Mouse (Mus musculus): ENCODE data around the gene Mga. TPM values are rescaled to one million over a fixed set of nuclear protein-coding genes. Genes with fewer than 3 reads are reported as not detected.

The Mga gene
- polyA plus RNA-seq (2012; rRNA removed) = 19.9 and 26.0 TPM in 2 replicates

DNA sequence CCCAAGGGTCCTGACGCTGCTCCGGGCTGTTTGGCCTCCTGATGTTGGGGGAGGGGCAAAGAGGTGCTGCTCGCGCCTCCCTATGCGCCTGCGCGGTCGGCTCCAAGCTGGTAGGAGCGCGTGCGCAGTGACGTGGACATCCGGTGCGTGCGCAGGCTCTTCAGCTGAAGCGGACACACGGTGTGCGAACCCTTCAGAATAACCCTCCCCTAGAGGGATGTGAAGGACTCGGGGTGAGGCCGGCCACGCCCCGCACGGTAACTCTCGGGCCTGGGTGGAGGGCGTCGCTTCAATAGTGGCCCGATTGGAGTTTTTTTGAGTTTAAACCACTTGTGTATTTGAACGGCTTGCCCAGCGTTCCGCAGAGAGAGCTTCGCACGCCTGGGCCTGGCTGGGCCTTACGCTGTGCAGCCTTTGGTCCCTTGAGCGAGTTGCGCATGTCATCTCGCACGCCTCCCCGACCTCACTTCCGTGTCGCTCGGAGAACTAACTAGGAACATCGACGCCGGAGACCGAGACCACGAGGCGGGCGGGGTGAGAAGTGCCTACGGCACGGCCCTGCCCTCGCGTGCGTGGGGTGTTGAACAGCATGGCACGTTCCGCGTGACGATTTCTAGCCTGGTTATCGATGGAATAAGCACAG is at the start of gene Mga:
Gene Mga, plus strand, starts transcription at position 139 of the 643 bp plus-strand sequence.

DNA sequence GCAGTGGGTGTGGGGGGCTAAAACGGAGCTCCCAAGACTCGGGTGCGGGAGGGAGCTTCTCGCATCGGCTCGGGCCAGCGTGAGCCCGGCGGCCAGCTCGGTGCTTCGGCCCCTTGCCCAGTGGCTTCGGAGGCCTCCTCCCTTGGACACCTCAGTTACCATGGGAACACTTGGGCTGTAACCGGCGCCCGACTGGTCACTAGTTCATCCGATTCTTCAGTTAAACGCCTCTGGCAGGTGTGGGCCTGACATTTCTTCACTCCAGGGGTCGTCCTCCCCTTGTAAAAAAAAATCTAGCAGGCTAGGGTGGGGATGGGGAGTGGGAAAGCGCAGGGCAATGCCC is 75.5 kb downstream of the Mga start, which contains the start of gene Mapkbp1:
Gene Mapkbp1, plus strand, starts transcription at position 163 of the 343 bp plus-strand sequence.

Other genes starting within 250 kb of the Mga start
- 19.5 and 19.8 TPM in 2 replicates for gene Ndufaf1, start 234.4 kb upstream of the Mga start, polyA plus RNA-seq (2012; rRNA removed)
- gene Rtf1, start 222.2 kb upstream of the Mga start, polyA plus RNA-seq (2012; rRNA removed) = 43.9 and 53.1 TPM in 2 replicates
- gene Itpka, start 154.9 kb upstream of the Mga start, polyA plus RNA-seq (2012; rRNA removed) = 1.1 TPM in 2 replicates
- gene Ltk, start 136.8 kb upstream of the Mga start, polyA plus RNA-seq (2012; rRNA removed) = 0.19 and 0.38 TPM in 2 replicates
- gene Rpap1, start 109.7 kb upstream of the Mga start, polyA plus RNA-seq (2012; rRNA removed) = 23.3 and 29.2 TPM in 2 replicates
- gene Tyro3, start 99.5 kb upstream of the Mga start, polyA plus RNA-seq (2012; rRNA removed) = 32.1 and 32.4 TPM in 2 replicates
- 14.1 and 18.6 TPM in 2 replicates for gene Mapkbp1, start 75.5 kb downstream of the Mga start, polyA plus RNA-seq (2012; rRNA removed)
- 15.8 and 20.1 TPM in 2 replicates for gene Jmjd7, start 130.3 kb downstream of the Mga start, polyA plus RNA-seq (2012; rRNA removed)
- gene Gm28042, start 130.3 kb downstream of the Mga start, polyA plus RNA-seq (2012; rRNA removed) = 14.9 and 17.6 TPM in 2 replicates
- gene Pla2g4b, start 136.2 kb downstream of the Mga start, polyA plus RNA-seq (2012; rRNA removed) = 22.5 and 25.5 TPM in 2 replicates

Measured in central nervous system, embryonic 11.5 days (tissue).